Mouse (Mus musculus): ENCODE results near the gene Il10rb. TPM values are rescaled to one million over a fixed set of nuclear protein-coding genes. Genes with fewer than 3 reads are reported as not detected.

The Il10rb gene
- total RNA-seq (2014; fragmentation: Nextera tagmentation) = 137 and 144 TPM in 2 replicates
- total RNA-seq (2017) = 87.8 and 101 TPM in 2 replicates
- 16.7 and 18.3 TPM in 2 replicates for polyA plus RNA-seq (2012)

GRCm38 (mm10) chr16:91405640-91406584, at the start of gene Il10rb:
Gene Il10rb, plus strand, starts transcription at chr16:91406164.
- DNase-seq (ENCODE audit: low spot score) = peak; percentile 80
- no peaks in the 10 kb centered on the region for H3K9me3 ChIP-seq (replicated peaks)
- TF ChIP-seq CTCF (IDR thresholded peaks at IDR 0.05; ENCODE audit: low read depth, low read length) (no peak), GATA2 (IDR thresholded peaks at IDR 0.05; ENCODE audit: borderline replicate concordance, low read depth, low read length) (no peak), TAL1 (conservative IDR thresholded peaks at IDR 0.05; ENCODE audit: low read depth, low read length) (no peak), POLR2AphosphoS5 (IDR thresholded peaks at IDR 0.05; ENCODE audit: insufficient replicate concordance, low read depth, low read length) (no peak), GATA1 (IDR thresholded peaks at IDR 0.05; ENCODE audit: borderline replicate concordance, low read length) (no peak)
- peak; percentile 89 for ATAC-seq (ENCODE audit: extremely low read depth, insufficient number of reproducible peaks, low FRiP score, poor library complexity, severe bottlenecking)
- peaks cover 74% of the 10 kb centered on the region for H3K36me3 ChIP-seq (replicated peaks)
- no peaks in the 10 kb centered on the region for H3K27me3 ChIP-seq (ENCODE audit: insufficient read depth, low read length)
- H3K4me3 ChIP-seq (ENCODE audit: low read depth, low read length) = peak within 1 kb of the TSS; percentile 91
- peaks cover 71% of the 10 kb centered on the region for H3K4me1 ChIP-seq (ENCODE audit: insufficient read depth, low read depth, low read length)

GRCm38 (mm10) chr16:91356760-91357525, 49.0 kb upstream of the Il10rb start:
- ATAC-seq (ENCODE audit: extremely low read depth, insufficient number of reproducible peaks, low FRiP score, poor library complexity, severe bottlenecking) (no peak), DNase-seq (ENCODE audit: low spot score) (no peak)
- H3K4me1 ChIP-seq (ENCODE audit: insufficient read depth, low read depth, low read length) = peaks cover 80% of the 10 kb centered on the region
- H3K27me3 ChIP-seq (ENCODE audit: insufficient read depth, low read length) = no peaks in the 10 kb centered on the region
- no peak for TF ChIP-seq CTCF (IDR thresholded peaks at IDR 0.05; ENCODE audit: low read depth, low read length)
- no peak for TF ChIP-seq TAL1 (conservative IDR thresholded peaks at IDR 0.05; ENCODE audit: low read depth, low read length)
- no peak for TF ChIP-seq GATA2 (IDR thresholded peaks at IDR 0.05; ENCODE audit: borderline replicate concordance, low read depth, low read length)
- no peak for TF ChIP-seq POLR2AphosphoS5 (IDR thresholded peaks at IDR 0.05; ENCODE audit: insufficient replicate concordance, low read depth, low read length)
- no peak for TF ChIP-seq GATA1 (IDR thresholded peaks at IDR 0.05; ENCODE audit: borderline replicate concordance, low read length)
- no peaks in the 10 kb centered on the region for H3K36me3 ChIP-seq (replicated peaks)
- no peaks in the 10 kb centered on the region for H3K9me3 ChIP-seq (replicated peaks)
- no peak overlapping the region for H3K4me3 ChIP-seq (ENCODE audit: low read depth, low read length)

GRCm38 (mm10) chr16:91357526-91357900, 48.5 kb upstream of the Il10rb start:
- ATAC-seq (ENCODE audit: extremely low read depth, insufficient number of reproducible peaks, low FRiP score, poor library complexity, severe bottlenecking) = no peak
- Histone ChIP-seq H3K36me3 (replicated peaks) (no peaks in the 10 kb centered on the region), H3K27me3 (ENCODE audit: insufficient read depth, low read length) (no peaks in the 10 kb centered on the region), H3K4me1 (ENCODE audit: insufficient read depth, low read depth, low read length) (peaks cover 80% of the 10 kb centered on the region), H3K9me3 (replicated peaks) (no peaks in the 10 kb centered on the region), H3K4me3 (ENCODE audit: low read depth, low read length) (no peak overlapping the region)
- TF ChIP-seq TAL1 (conservative IDR thresholded peaks at IDR 0.05; ENCODE audit: low read depth, low read length) = no peak
- no peak for DNase-seq (ENCODE audit: low spot score)

DNA sequence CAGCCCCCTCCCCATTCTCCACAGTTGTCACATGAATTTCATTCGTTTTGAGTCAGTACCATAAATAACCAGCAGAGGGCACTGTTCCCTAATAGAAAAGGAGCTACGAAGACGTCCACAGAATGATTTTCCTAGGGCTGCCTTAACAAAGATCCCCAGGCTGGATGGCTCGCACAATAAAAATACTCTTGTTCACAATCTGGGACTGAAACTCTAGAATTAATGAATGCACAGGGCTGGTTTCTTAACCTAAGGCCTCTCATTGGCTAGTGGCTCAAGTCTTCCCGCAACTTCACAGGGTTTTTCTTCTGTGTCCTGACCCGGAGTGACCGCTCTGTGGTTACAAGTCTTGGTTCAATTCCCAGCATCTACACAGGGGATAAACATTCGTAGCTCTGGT, 47.4 kb upstream of the Il10rb start:
- no peaks in the 10 kb centered on the region for H3K9me3 ChIP-seq (replicated peaks)
- ATAC-seq (ENCODE audit: extremely low read depth, insufficient number of reproducible peaks, low FRiP score, poor library complexity, severe bottlenecking) = peak; percentile 25; the same call in 1 of the 2 replicates

DNA sequence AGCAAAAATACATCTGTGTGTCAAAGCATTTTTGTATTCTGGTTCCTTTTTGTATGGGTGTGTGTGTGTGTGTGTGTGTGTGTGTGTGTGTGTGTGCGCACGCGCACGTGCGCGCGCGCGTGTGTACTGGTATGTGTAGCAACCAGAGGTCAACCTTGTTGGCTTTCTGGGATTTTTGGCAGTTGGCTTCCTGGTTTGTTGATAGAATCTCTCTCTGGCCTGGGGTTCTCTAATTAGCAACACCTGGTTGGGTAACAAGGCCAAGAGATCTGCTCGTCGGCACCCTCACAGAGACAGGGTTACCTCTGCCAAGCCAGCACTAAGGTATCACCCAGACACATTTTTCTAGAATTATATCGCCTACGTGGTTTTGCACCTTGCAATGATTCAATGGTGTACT, 46.4 kb upstream of the Il10rb start:
- no peaks in the 10 kb centered on the region for H3K36me3 ChIP-seq (replicated peaks)
- no peaks in the 10 kb centered on the region for H3K27me3 ChIP-seq (ENCODE audit: insufficient read depth, low read length)
- no peak overlapping the region for H3K4me3 ChIP-seq (ENCODE audit: low read depth, low read length)
- DNase-seq (ENCODE audit: low spot score) (no peak), ATAC-seq (ENCODE audit: extremely low read depth, insufficient number of reproducible peaks, low FRiP score, poor library complexity, severe bottlenecking) (no peak)
- H3K4me1 ChIP-seq (ENCODE audit: insufficient read depth, low read depth, low read length) = peaks cover 78% of the 10 kb centered on the region
- TF ChIP-seq POLR2AphosphoS5 (IDR thresholded peaks at IDR 0.05; ENCODE audit: insufficient replicate concordance, low read depth, low read length) (no peak), CTCF (IDR thresholded peaks at IDR 0.05; ENCODE audit: low read depth, low read length) (no peak), TAL1 (conservative IDR thresholded peaks at IDR 0.05; ENCODE audit: low read depth, low read length) (no peak), GATA1 (IDR thresholded peaks at IDR 0.05; ENCODE audit: borderline replicate concordance, low read length) (no peak), GATA2 (IDR thresholded peaks at IDR 0.05; ENCODE audit: borderline replicate concordance, low read depth, low read length) (no peak)
- no peaks in the 10 kb centered on the region for H3K9me3 ChIP-seq (replicated peaks)

More for the DNA sequence above, 47.4 kb upstream of the Il10rb start:
- Histone ChIP-seq H3K4me1 (ENCODE audit: insufficient read depth, low read depth, low read length) (peaks cover 78% of the 10 kb centered on the region), H3K4me3 (ENCODE audit: low read depth, low read length) (no peak overlapping the region), H3K36me3 (replicated peaks) (no peaks in the 10 kb centered on the region), H3K27me3 (ENCODE audit: insufficient read depth, low read length) (no peaks in the 10 kb centered on the region)
- peak; percentile 43 for DNase-seq (ENCODE audit: low spot score)
- TF ChIP-seq CTCF (IDR thresholded peaks at IDR 0.05; ENCODE audit: low read depth, low read length) (peak; percentile 55; the same call in 1 of the 2 replicates), GATA2 (IDR thresholded peaks at IDR 0.05; ENCODE audit: borderline replicate concordance, low read depth, low read length) (no peak), POLR2AphosphoS5 (IDR thresholded peaks at IDR 0.05; ENCODE audit: insufficient replicate concordance, low read depth, low read length) (no peak), GATA1 (IDR thresholded peaks at IDR 0.05; ENCODE audit: borderline replicate concordance, low read length) (no peak)

DNA sequence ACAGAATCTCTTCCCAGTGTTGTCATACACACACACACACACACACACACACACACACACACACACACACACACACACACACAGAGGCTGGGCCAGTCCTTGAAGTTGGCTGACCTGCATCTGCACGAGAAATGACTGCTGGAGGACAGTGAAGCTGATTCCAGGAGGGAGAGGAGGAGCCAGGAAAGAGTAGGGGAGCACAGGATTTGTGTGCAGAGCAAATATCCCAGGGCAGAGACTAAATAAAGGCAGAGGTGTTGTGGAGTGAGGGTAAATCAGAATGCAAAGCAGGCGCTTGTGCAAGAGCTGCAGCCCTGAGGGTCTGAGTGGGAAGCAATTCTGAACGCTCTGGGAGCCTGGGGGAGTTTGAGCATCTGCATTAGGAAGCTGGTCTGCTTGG, 45.8 kb upstream of the Il10rb start:
- TF ChIP-seq TAL1 (conservative IDR thresholded peaks at IDR 0.05; ENCODE audit: low read depth, low read length) = no peak
- TF ChIP-seq GATA1 (IDR thresholded peaks at IDR 0.05; ENCODE audit: borderline replicate concordance, low read length) = no peak
- no peak for TF ChIP-seq GATA2 (IDR thresholded peaks at IDR 0.05; ENCODE audit: borderline replicate concordance, low read depth, low read length)
- no peak for TF ChIP-seq CTCF (IDR thresholded peaks at IDR 0.05; ENCODE audit: low read depth, low read length)
- no peak for TF ChIP-seq POLR2AphosphoS5 (IDR thresholded peaks at IDR 0.05; ENCODE audit: insufficient replicate concordance, low read depth, low read length)
- no peaks in the 10 kb centered on the region for H3K27me3 ChIP-seq (ENCODE audit: insufficient read depth, low read length)
- no peak for DNase-seq (ENCODE audit: low spot score)
- H3K36me3 ChIP-seq (replicated peaks) = no peaks in the 10 kb centered on the region
- ATAC-seq (ENCODE audit: extremely low read depth, insufficient number of reproducible peaks, low FRiP score, poor library complexity, severe bottlenecking) = no peak
- H3K9me3 ChIP-seq (replicated peaks) = no peaks in the 10 kb centered on the region
- H3K4me3 ChIP-seq (ENCODE audit: low read depth, low read length) = no peak overlapping the region
- peaks cover 74% of the 10 kb centered on the region for H3K4me1 ChIP-seq (ENCODE audit: insufficient read depth, low read depth, low read length)

Measured in G1E (cell line).